Mouse (Mus musculus) thymus, adult 2 months (tissue): ENCODE results near the gene 1700086D15Rik. TPM values are rescaled to one million over a fixed set of nuclear protein-coding genes. Genes with fewer than 3 reads are reported as not detected.

ENCODE experiments used
- DNase-seq: peaks from one replicate; pipeline ENCODE4 v3.0.0; 2021
- H3K27ac ChIP-seq: fragments of 200-500 bp; 2 replicates; pipeline ENCODE4 v1.5.1; 2012; ENCODE audit warnings: low read length, control low read depth; ENCODE audit not compliant: control insufficient read depth, insufficient read depth
- H3K27me3 ChIP-seq: fragments of 200-500 bp; 2 replicates; pipeline ENCODE4 v1.6.1; 2012; ENCODE audit warnings: mild to moderate bottlenecking, low read length, moderate library complexity, mixed read lengths; ENCODE audit not compliant: control insufficient read depth, insufficient read depth
- H3K36me3 ChIP-seq: fragments of 200-500 bp; 2 replicates; pipeline ENCODE4 v1.6.1; 2012; ENCODE audit warnings: mild to moderate bottlenecking, low read length, moderate library complexity; ENCODE audit not compliant: control insufficient read depth, insufficient read depth
- H3K4me1 ChIP-seq: fragments of 200-500 bp; replicated peaks from 2 replicates; pipeline ENCODE4 v1.6.1; 2012; ENCODE audit warnings: low read length; ENCODE audit not compliant: control insufficient read depth, insufficient read depth
- H3K4me3 ChIP-seq: fragments of 200-500 bp; 2 replicates; pipeline ENCODE4 v1.5.1; 2012; ENCODE audit warnings: mild to moderate bottlenecking, low read length, control low read depth, moderate library complexity; ENCODE audit not compliant: control insufficient read depth, insufficient read depth
- CTCF ChIP-seq: fragments of 200-500 bp; IDR thresholded peaks from 2 replicates; pipeline ENCODE4 v1.5.1; 2012; ENCODE audit warnings: mild to moderate bottlenecking, control low read depth, low read length, moderate library complexity, borderline replicate concordance; ENCODE audit not compliant: control insufficient read depth, poor library complexity, insufficient read depth; ENCODE audit errors: extremely low read depth
- POLR2A ChIP-seq: fragments of 200-500 bp; IDR thresholded peaks from 2 replicates; pipeline ENCODE4 v1.6.1; 2012; ENCODE audit warnings: mild to moderate bottlenecking, low read length, control low read depth, moderate library complexity; ENCODE audit not compliant: control insufficient read depth, poor library complexity, insufficient read depth; ENCODE audit errors: extremely low read depth
- WGBS: fragments of 180-500 bp; shearing (Covaris S2); methylation state at CpG from one replicate; pipeline ENCODE4 v1.1.7; 2018; 5-methylcytosine and 5-hydroxymethylcytosine counted together
- polyA plus RNA-seq: library from polyadenylated mRNA; depleted of rRNA; stranded (reverse); fragments of >200 nt; gene quantifications from 2 replicates; pipeline ENCODE4 v1.2.3, GENCODE M21; 2012; rRNA removed

Gene 1700086D15Rik
- polyA plus RNA-seq, result not detected in 2 replicates

DNA sequence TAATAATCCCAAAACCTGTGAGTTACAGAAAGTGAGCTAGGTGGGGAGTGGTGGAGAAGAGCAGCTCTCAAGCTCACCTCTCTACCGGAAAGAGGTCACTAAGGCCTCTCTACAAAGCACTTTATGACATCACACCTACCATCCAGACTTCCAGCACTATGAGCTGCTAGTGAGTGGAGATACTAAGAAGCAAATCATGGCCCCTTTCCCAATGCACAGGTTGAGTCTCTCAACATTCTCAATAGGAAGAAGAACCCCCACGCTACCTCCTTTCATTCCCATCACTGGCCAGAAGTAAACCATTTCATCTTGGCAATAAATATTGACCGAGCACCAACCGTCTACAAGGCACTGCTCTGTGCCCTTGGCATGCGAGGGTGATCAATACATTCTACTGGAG, at the start of gene 1700086D15Rik:
Gene 1700086D15Rik, minus strand, starts transcription at position 101 of the 400 bp plus-strand sequence.
- Histone ChIP-seq H3K27me3 (no peaks in the 10 kb centered on the region), H3K4me3 (no peak within 1 kb of the TSS), H3K27ac (no peak within 1 kb of the TSS), H3K36me3 (no peaks in the 10 kb centered on the region), H3K4me1 (no peaks in the 10 kb centered on the region)
- no peak for DNase-seq
- TF ChIP-seq POLR2A (no peak), CTCF (no peak)
- 90% methylated on average over 5 of the region's 5 CpGs for WGBS

DNA sequence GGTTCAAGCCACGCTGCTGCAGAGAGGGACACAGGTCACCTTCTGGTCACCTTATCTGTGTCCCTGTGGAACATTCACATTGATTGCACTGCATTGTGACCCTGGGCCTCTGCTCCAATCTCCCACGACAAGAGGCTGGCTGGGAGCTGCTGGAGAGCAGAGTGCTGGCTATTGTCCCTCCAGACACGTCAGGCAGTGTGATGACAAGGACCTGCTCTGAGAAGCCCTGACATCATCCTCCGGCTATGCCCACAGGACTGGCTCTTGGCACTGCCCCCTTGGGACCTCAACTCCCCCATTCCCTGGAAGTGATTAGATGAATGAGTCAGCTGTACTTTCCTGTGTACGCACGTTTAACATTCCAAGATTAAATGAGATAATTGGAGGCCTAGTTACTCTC, 49.8 kb upstream of the 1700086D15Rik start:
- no peak overlapping the region for H3K27ac ChIP-seq
- H3K36me3 ChIP-seq, result no peaks in the 10 kb centered on the region
- H3K4me1 ChIP-seq, result no peaks in the 10 kb centered on the region
- no peaks in the 10 kb centered on the region for H3K27me3 ChIP-seq
- DNase-seq, result no peak
- no peak overlapping the region for H3K4me3 ChIP-seq
- TF ChIP-seq POLR2A (no peak), CTCF (no peak)
- 76% methylated on average over 6 of the region's 6 CpGs for WGBS

- Histone ChIP-seq H3K36me3 (no peaks in the 10 kb centered on the region), H3K27ac (no peak overlapping the region), H3K27me3 (no peaks in the 10 kb centered on the region), H3K4me1 (no peaks in the 10 kb centered on the region), H3K4me3 (no peak overlapping the region)
- DNase-seq, result no peak
- 88% methylated on average over 5 of the region's 5 CpGs for WGBS
- no peak for TF ChIP-seq CTCF
- TF ChIP-seq POLR2A, result no peak
Observed at GRCm38 (mm10) chr11:65205306-65205705, 45.6 kb upstream of the 1700086D15Rik start.

GRCm38 (mm10) chr11:65204651-65205050, 45.0 kb upstream of the 1700086D15Rik start:
- H3K27ac ChIP-seq, result no peak overlapping the region
- no peak for DNase-seq
- H3K36me3 ChIP-seq, result no peaks in the 10 kb centered on the region
- no peaks in the 10 kb centered on the region for H3K4me1 ChIP-seq
- 87% methylated on average over 13 of the region's 13 CpGs for WGBS
- H3K27me3 ChIP-seq, result no peaks in the 10 kb centered on the region
- TF ChIP-seq POLR2A, result no peak
- TF ChIP-seq CTCF, result no peak
- no peak overlapping the region for H3K4me3 ChIP-seq

- no peaks in the 10 kb centered on the region for H3K36me3 ChIP-seq
- no peak overlapping the region for H3K4me3 ChIP-seq
- no peak overlapping the region for H3K27ac ChIP-seq
- no peaks in the 10 kb centered on the region for H3K4me1 ChIP-seq
- TF ChIP-seq CTCF, result no peak
- TF ChIP-seq POLR2A, result no peak
- WGBS, result 92% methylated on average over 1 of the region's 1 CpGs
- H3K27me3 ChIP-seq, result no peaks in the 10 kb centered on the region
- no peak for DNase-seq
Observed at GRCm38 (mm10) chr11:65203020-65203419, 43.3 kb upstream of the 1700086D15Rik start.

DNA sequence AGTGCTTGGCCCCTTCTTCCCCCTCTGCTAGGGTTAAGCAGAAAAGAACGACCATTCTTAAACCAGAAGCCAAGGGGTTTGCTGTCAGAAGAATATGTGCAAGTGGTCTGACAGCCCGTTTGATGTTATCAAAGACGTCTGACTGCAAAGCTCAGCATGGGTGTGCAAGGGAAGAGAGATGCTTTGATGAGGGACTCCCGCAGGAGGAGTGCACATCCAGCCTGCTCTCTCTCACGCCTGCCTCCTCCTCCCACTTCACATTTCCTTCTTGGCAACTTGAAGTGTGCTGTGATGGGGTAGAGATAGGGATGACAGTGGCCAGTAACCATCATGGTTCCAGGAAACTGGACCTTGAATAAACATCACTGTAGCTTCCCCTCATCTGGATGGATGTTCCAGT, 42.5 kb upstream of the 1700086D15Rik start:
- no peaks in the 10 kb centered on the region for H3K27me3 ChIP-seq

GRCm38 (mm10) chr11:65198026-65198425, 38.3 kb upstream of the 1700086D15Rik start:
- no peaks in the 10 kb centered on the region for H3K4me1 ChIP-seq
- 90% methylated on average over 3 of the region's 3 CpGs for WGBS
- DNase-seq, result no peak
- no peak overlapping the region for H3K4me3 ChIP-seq
- TF ChIP-seq CTCF (no peak), POLR2A (no peak)
- H3K27me3 ChIP-seq, result no peaks in the 10 kb centered on the region
- H3K27ac ChIP-seq, result no peak overlapping the region
- no peaks in the 10 kb centered on the region for H3K36me3 ChIP-seq

More for the DNA sequence above, 42.5 kb upstream of the 1700086D15Rik start:
- Histone ChIP-seq H3K4me3 (no peak overlapping the region), H3K4me1 (no peaks in the 10 kb centered on the region), H3K36me3 (no peaks in the 10 kb centered on the region), H3K27ac (no peak overlapping the region)
- DNase-seq, result no peak
- no peak for TF ChIP-seq CTCF
- 67% methylated on average over 5 of the region's 5 CpGs for WGBS
